Mouse (Mus musculus) bone marrow macrophage, adult 2 months (primary cell): ENCODE measurements around the gene Vmn1r31. TPM values are rescaled to one million over a fixed set of nuclear protein-coding genes. Genes with fewer than 3 reads are reported as not detected.

Experiments used
- H3K27ac ChIP-seq: 2 replicates; pipeline ENCODE4 v1.5.1; 2012; ENCODE audit warnings: low read depth, low read length; ENCODE audit not compliant: insufficient read depth
- H3K4me1 ChIP-seq: 2 replicates; pipeline ENCODE4 v1.6.1; 2012; ENCODE audit warnings: low read length; ENCODE audit not compliant: control insufficient read depth, insufficient read depth
- H3K4me3 ChIP-seq: 2 replicates; pipeline ENCODE4 v1.5.1; 2012; ENCODE audit warnings: mild to moderate bottlenecking, low read length, moderate library complexity; ENCODE audit not compliant: insufficient read depth
- CTCF ChIP-seq: IDR thresholded peaks from 2 replicates; pipeline ENCODE4 v1.5.1; 2012; ENCODE audit warnings: low read depth, mild to moderate bottlenecking, low read length, moderate library complexity
- POLR2A ChIP-seq: IDR thresholded peaks from 2 replicates; pipeline ENCODE4 v1.6.1; 2012; ENCODE audit warnings: mild to moderate bottlenecking, low read depth, low read length, borderline replicate concordance
- polyA plus RNA-seq: library from polyadenylated mRNA; stranded (reverse); fragments of >200 nt; gene quantifications from 2 replicates; pipeline ENCODE4 v1.2.4, GENCODE M21; 2012; ENCODE audit not compliant: missing spikeins, insufficient read depth, insufficient read length

Gene Vmn1r31
- not detected in 2 replicates for polyA plus RNA-seq

GRCm38 (mm10) chr6:58475230-58475629 is at the start of gene Vmn1r31:
Gene Vmn1r31, minus strand, starts transcription at chr6:58475330.
- Histone ChIP-seq H3K4me1 (no peaks in the 10 kb centered on the region), H3K4me3 (no peak within 1 kb of the TSS), H3K27ac (no peak within 1 kb of the TSS)
- TF ChIP-seq CTCF (no peak), POLR2A (no peak)

- no peak for TF ChIP-seq CTCF
- TF ChIP-seq POLR2A, result no peak
- Histone ChIP-seq H3K4me3 (no peak within 1 kb of the TSS), H3K4me1 (no peaks in the 10 kb centered on the region), H3K27ac (no peak within 1 kb of the TSS)
These were observed 31.8 kb downstream of the Vmn1r31 start, which contains the start of gene Vmn1r30 for GRCm38 (mm10) chr6:58443285-58443684. Gene Vmn1r30, minus strand, starts transcription at chr6:58443385.

Other genes starting within 250 kb of the Vmn1r31 start
- gene Vmn1r28, start 213.3 kb downstream of the Vmn1r31 start, polyA plus RNA-seq, result not detected in 2 replicates
- not detected in 2 replicates for gene Vmn1r29, start 173.8 kb downstream of the Vmn1r31 start, polyA plus RNA-seq
- not detected in 2 replicates for gene Vmn1r30, start 31.9 kb downstream of the Vmn1r31 start, polyA plus RNA-seq
- 15.9 and 17.1 TPM in 2 replicates for gene Abcg2, start 109.2 kb upstream of the Vmn1r31 start, polyA plus RNA-seq